Mouse (Mus musculus) CH12F3 (cell line): Measurements from ENCODE around the gene Aldh1b1.

Source experiments
- in situ Hi-C: fragments of 300-500 bp; cut with MboI; formaldehyde crosslinking; loops from 2 replicates; pipeline ENCODE4 v1.14.3; 2020; ENCODE audit warnings: low sequenced_read_pairs

The Aldh1b1 gene

DNA sequence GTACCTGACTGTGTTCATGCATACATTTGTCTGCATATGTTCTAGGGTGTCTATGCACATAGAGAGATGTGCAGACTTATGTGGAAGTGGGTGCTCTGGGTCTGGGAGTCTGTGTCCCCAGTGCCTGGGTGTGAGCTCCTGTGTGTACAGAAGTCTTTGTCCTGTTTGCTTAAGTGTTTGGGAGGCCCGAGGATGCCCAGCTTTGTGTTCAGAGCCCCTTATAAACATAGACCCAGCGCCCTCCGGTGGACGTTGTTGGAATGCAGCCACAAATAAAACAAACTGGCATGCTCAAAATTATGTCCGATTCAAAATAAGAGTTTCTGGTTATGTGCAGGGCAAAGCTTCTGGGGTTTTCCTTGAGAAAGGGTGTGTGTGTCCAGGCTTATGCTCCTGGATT is 27.2 kb upstream of the Aldh1b1 start:
- in situ Hi-C loops = no loop called here

DNA sequence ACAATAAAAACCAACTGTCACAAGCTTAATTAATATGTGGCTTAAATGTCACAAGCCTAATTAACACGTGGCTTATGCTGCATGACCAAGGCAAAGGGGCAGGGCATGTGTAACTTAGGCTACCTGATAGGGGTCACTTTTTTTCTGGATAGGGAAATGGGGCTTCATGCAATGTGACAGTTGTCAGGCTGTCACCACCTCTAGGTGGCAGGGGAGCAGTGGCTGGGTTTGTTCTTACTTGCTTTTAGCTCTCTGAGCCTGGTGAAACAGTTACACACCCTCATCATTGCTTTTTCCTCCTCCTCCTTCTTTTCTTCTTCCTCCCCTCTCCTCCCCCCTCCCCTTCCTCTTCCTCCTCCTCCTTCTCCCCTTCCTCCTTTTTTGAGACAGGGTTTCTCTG is 15.2 kb upstream of the Aldh1b1 start:
- in situ Hi-C loops = no loop called here

DNA sequence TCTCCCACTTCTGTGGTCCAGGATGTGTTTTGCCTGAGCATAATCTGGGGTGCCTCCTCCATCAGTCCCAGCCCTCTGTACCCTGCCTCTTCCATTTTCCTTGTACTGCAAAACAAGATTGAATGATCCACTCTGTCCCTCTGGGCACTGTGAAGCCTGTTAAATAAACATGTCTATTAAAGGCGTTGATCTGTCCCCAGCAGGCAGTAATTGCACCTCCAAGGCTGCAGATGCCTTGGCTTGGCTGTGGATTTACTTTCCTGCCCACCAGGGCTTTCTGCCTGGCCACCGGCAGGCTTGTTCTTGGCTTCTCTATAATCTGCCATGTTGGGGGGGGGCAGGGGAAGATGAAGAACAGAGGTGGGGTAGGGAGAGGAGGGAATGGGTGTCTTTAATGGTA is 12.9 kb upstream of the Aldh1b1 start:
- in situ Hi-C loops = no loop called here

DNA sequence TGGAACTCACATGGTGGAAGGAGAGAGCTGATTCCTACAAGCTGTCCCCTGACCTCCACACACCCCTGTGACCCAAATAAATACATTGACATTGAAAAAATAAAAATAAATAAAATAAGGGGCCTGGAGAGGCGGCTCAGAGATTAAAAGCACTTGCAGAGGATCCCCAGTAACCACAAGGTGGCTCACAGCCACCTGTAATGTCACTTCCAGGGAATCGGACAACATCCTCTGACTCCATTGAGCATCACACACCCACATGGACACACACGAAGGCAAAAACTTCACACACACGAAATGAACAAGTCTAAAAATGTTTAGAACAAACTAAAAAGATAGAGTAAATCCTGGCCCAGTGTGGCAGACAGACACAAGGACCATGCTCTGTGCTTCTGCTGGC is 12.1 kb upstream of the Aldh1b1 start:
- in situ Hi-C loops = no loop called here

DNA sequence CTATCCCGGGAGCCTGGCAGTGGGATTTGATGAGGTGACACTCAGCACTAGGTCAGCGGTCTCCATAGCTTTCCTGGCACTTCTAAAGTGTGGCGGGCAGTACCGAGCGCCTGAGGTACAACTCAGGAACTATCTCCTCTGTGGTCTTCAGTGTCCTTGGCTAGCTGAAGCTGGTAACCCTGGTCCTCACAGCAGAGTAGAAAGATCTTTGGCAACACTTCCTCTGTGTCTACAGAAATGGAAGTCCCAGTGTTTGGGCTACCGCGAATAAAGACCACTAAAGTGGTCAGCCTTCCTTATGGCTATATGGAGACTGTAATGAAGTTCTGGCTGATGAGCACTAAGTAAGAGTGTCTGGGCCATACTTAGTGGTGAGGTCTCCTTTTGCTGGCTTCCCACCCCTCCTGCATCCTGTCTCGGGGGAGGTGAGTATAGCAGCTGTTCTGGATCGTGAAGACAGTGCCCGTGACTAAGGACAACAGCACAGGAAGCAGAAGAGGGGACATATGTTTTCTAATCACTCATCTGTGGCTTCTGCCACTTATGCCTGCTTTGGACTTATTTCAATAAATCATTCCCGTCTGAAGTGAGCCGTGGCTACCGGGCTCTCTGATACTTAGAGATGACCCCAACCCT is 10.3 kb upstream of the Aldh1b1 start:
- in situ Hi-C loops = no loop called here

DNA sequence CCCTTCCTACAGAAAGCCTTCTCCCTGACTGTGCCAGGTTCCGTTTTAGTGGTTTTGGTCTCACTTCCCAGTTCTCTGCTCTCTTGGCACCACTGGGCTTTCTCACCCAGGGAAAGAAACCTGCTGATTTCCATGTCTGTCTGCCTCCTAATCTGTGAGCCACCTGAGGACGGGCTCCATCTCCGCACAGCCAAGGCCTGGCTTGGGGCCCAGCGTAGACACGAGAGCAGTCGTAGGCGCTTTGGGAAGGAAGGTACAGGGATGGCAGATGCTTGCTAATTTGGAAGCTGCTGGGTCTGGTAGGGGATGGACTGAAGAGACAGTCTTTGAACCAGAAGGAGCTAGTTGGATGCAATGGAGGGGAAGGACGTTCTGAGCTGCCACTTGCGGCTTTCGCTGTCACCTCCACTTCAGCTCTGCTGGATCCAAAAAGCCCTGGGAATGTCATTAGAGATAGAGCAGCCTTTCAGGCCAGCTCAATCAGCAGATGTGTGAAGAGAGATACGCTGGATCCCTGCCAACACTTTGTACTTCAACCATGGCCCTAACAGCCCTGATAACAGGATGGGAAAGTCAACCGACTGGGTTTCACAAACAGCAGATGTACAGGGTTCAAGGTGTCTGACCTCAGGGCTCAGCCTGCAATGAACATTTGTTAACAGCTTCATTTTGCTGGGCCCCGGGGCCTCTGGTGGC is 9.4 kb upstream of the Aldh1b1 start:
- in situ Hi-C loops = no loop called here

DNA sequence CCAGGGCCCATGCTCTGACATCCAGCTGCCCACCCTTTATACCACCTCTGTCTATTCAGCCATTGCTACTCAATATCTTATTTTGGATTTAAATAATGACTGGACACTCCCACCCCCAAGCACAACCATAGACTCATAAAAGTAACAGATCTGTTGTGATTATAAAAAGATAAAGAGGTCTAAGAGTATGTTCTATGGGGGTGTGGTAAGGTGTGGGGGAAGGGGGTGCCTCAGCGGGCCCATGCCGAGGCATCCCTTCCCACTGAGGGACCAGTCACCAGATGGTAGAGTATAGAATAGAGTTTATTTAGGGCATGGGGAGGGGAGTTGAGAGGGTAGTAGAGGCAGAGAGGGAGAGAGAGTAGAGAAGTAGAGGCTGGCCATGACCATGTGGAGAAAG is 8.8 kb upstream of the Aldh1b1 start:
- in situ Hi-C loops = no loop called here

DNA sequence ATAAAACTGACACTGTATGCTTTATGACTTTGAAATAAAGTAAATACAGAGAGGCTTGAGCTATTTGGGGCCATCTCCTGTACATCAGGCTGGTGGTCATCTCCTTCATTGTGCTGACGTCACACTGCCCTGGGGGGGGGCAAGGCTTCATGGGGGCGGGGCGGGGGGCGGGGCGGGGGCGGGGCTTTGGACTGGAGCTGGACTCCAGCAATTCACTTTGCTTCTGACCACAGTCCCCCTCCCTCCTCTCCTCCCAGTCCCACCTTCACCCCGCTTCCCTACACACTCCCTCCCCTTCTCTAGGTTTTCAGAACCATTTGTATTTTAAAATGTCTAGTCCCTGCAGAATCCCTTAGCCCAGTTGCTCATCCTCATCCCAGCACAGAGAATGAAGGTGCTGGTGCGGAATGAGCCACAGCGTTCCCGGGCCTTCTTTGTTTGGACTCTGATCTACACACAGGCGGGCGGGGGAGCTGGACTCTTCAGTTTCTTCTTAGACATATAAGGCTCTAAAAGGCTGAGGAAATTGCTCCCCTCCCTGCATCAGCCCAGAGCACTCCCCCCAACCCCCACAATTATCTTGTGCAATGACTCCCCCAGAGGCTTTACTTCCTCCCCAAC is 3.5 kb upstream of the Aldh1b1 start:
- in situ Hi-C loops = no loop called here

DNA sequence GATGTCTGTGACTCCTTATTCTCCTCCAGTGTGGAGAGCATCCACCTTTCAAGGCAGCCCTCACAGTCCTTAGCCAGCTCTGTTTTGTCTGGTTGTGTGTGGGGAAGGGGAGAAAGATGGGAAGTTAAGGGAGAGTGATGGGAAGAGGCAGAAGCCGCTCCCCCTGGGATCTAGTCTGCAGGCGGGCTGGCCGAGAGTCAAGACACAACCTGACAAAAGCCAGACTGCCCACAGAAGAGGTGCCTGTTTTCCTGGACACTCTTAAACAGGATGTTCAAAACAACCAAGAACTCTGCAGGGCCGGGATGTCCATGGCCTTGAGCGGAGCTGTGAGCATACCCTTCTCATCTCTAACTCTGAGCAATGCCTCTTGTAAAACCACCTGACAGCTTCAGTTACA is 2.1 kb upstream of the Aldh1b1 start:
- in situ Hi-C loops = no loop called here

DNA sequence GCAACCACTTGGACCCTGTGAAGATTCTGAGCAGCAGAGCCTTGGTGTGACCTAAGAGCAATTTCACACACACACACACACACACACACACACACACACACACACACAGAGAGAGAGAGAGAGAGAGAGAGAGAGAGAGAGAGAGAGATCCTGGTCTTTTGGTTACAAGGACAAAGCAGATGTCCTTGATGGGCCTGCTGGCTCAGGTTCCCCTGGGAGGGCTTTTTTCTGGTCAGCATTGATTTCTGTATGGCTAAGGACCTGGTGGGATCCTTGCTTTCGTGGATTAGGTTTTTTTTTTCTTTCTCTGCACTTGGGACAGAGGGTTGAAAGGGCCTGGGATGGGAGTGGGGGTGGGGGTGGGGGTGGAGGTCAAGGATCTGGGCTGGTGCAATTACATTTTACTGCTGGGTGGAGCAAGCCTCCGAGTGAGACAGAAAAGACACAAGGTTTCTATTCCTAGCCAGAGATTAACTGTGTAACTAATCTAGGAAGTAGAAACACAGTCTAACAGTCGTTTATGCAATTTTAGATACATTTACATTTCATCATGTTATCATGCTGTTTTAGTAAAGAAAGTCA is 1.2 kb downstream of the Aldh1b1 start:
- in situ Hi-C loops = no loop called here

DNA sequence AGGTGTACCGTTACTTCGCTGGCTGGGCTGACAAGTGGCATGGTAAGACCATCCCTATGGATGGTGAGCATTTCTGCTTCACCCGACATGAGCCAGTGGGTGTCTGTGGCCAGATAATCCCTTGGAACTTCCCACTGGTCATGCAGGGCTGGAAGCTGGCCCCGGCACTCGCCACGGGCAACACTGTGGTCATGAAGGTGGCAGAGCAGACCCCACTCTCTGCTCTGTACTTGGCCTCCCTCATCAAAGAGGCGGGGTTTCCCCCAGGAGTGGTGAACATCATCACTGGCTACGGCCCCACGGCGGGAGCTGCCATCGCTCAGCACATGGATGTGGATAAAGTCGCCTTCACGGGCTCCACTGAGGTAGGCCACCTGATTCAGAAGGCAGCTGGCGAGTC is 4.1 kb downstream of the Aldh1b1 start:
- in situ Hi-C loops = no loop called here

DNA sequence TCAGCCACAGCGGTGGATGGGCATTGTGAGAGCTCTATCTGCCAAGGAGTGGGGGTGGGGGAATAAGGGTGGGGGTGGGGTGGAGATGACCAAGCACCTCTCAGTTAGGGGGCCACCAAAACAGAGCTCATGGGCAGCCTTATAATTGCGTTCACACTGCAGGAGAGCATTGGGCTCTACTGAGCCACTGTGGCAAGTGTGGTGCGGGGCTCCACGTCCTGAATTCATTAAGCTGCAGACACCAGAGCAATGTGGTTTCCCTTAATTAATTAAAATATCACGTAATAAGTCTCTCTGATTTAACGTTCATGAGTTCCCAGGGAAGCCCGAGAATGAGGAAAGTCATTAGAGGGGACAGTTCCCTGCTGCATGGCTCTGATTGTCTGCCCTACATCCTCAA is 9.2 kb downstream of the Aldh1b1 start:
- in situ Hi-C loops = no loop called here

DNA sequence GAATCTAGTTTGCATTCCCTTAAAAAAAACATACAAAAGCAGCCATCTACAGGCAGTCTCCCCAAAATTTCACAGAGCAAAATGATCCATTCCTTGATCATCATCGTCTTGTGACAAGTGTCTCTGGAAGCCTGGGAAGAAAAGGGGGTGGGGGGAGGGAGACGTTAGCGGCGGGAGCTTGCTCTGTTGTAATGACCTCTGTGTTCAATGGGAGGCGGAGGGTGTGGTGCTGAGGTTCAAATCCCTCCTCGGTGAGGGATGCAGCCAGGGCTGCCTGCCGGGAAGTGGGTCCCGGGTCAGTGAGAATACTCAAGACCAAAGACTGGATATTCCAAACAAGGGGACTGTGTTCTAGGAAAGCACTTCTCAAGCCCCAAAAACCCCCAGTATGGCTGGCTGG is 12.4 kb downstream of the Aldh1b1 start:
- in situ Hi-C loops = no loop called here

DNA sequence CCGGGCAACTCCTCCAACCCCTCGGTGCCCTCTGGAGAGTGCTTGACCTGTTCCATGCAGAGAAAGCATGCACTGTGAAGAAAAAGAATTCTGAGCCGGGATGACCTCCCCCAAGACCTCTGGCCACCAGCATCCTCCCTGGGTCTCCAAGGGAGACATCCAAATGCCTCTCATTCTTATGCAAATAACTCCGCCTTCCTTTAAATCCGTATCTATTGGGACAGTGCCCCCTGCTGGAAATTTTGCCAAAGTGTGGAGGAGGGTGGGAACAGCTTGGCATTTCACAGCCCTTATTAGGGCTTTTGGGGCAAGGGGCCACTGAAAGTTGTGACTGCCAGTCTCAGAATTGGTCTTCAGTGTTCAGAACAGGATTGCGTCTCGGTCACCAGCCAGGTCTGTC is 16.7 kb downstream of the Aldh1b1 start:
- in situ Hi-C loops = no loop called here

DNA sequence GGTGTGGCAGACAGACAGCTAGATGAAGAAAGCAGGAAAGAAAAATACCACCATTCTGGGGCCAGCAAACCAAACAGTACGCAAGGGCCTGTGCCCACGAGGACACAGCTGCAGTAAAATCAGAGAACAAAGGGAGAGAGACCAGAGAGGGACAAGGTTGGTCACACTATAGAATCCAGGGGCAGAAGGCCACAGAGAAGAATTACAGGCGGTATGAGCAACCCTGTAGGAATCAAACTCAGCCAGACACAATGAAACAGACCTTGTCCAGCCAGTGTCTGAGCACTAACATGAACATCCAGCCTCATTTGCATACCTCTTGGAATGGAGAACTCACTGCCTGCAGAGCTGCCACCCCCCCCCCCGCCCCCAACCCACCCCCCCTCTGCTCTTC is 20.0 kb downstream of the Aldh1b1 start:
- in situ Hi-C loops = no loop called here

DNA sequence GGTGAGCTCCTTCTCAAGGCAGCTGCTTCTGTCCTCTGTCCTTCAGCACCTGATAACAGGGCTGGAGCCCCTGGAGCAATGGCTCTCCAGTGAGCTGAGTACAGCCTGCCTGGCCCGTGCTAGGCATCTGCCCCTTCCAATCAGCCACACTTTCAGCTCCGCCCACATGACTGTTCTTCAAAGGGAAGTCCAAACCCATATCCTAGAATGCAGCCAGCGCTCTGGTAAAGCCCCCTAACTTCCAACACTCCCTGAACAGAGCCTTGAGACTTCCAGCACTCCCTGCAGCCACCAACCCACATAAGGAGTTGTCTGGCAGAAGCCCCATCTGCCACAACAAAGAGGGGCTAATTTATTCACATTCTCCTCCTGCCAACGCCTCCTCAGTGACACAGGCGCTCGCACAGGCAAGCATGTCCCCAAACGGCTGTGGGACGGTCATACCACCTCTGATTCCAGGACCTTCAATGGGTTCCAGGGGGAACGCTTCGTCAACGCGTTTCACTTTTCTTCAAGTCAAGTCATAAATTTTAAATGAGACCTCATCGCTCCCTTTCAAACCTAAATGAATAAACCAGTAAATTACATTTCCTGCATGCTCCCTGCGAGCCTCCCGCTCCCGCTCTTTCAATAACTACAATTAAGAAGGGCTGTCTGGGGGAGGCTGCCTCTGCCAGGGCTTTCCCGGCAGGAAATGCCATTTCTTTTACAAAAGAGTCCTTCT is 20.5 kb downstream of the Aldh1b1 start:
- in situ Hi-C loops = no loop called here

DNA sequence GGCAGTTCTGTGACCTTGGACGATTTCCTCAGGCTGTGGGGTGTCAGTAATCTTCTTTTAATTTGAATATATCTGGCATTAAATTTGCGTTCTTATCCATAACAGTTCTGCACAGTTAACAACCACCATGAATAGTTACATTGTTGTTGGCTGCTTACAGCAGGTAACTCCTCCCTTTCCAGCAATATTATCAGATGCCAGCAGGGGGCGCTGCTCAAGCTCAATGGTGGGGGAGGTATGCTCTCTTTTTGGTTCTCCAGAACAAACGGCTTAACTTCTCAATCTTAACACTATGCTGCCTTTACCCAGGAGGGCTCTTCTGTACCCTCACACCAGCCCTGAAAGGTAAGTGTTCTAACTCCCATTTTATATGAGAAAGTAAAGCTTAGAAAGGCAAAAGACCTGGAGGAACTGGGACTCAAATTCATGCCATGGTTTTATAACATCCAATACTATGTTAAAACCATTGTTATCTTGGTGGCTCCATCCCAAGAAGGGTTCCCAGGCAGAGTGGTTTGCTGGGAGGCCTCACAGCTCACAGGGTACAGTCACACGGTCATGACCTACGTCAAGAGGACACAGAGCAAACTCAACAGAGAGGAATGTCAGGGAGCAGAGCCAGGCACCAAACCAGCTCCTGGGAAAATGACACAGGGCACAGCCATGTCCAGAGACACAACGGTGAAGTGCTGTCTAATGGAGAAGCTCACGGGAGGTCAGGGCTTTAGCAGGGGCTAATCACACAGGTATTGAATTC is 21.4 kb downstream of the Aldh1b1 start:
- in situ Hi-C loops = no loop called here

DNA sequence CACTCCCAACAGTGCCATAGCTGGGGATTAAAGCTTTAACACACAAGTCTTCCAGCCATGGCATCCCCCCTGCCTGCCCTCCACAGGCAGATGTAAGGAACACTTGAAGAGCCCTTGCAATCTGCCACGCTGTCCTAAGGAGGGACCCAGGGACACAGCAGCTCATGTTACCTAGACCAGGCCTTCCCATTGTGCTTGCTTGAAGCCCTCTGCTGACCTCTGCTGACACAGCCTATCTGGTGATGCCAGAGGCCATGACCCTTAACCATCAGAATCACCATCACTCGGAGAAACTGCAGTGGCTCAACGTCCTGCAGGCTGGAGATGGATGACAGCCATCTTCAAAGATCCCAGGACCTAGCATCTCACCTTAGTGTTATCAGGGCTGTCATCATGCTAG is 23.2 kb downstream of the Aldh1b1 start:
- in situ Hi-C loops = no loop called here

DNA sequence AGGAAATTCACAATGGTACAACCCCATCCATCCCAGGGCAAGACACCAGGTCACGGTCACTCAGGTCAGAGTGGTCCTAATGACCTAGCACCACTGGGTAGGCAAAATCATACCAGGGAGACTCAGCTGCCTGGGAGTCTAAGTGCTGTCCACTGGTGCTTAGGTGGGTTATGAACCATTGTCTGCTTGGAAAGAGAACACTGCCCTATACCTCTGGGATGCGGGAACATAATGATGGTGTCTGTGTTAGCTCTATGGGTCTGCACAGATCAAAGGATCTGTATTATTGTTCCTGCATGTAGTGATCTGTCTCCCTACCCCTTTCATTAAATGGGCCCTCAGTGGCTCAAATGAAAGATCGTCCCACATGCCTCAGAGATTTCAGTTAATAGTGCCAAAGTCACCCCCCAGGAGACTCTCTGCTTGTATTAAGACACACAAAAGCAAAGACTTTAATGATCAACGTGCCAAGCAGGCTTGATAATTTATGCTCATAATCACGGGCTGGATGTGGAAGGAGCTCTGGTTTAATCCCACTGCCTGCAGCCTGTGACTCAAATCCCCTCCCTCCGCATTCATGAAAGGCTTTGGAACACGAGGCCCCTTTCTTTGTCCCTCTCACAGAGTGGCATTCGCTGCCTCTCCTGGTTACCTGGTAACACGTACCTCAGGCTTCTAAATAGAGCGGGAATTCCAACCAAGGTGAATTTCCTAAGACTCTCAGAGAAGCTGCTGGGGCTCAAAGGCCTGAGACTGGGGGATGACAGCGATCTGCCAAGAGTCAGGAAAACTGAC is 24.2 kb downstream of the Aldh1b1 start:
- in situ Hi-C loops = no loop called here
